Mouse (Mus musculus) gastrocnemius, postnatal 10 days (tissue): Measurements from ENCODE around the gene Dusp18. TPM values are rescaled to one million over a fixed set of nuclear protein-coding genes. Genes with fewer than 3 reads are reported as not detected.
"Not testable (repeated sequence)": the region's sequence is repeated elsewhere in the genome, so short reads cannot be mapped to it uniquely, and the experiment has no call there.

Experiments
- DNase-seq: peaks from one replicate; pipeline ENCODE4 v3.0.0; 2021; ENCODE audit warnings: mixed read lengths
- total RNA-seq, 2 experiments: library from RNA; stranded (reverse); gene quantifications; 2 replicates each; pipeline ENCODE4 v1.2.3; 2021

The Dusp18 gene
- total RNA-seq, 2 experiments from 2014 or later = 2.1 to 2.8 TPM

GRCm38 (mm10) chr11:3893970-3894369 is 1.1 kb upstream of the Dusp18 start:
- no peak for DNase-seq

GRCm38 (mm10) chr11:3895458-3895857 is 418 bp downstream of the Dusp18 start:
- no peak for DNase-seq

GRCm38 (mm10) chr11:3895933-3896332 is 893 bp downstream of the Dusp18 start:
- no peak for DNase-seq

GRCm38 (mm10) chr11:3900296-3900695 is 5.3 kb downstream of the Dusp18 start:
- no peak for DNase-seq

- no peak for DNase-seq
Observed at GRCm38 (mm10) chr11:3902516-3902915, 7.5 kb downstream of the Dusp18 start.

- DNase-seq = peak; percentile 75
Observed at GRCm38 (mm10) chr11:3903046-3903445, 8.0 kb downstream of the Dusp18 start.

- DNase-seq = no peak
Observed at GRCm38 (mm10) chr11:3904673-3905072, 9.6 kb downstream of the Dusp18 start.

- no peak for DNase-seq
Observed at GRCm38 (mm10) chr11:3905446-3905845, 10.4 kb downstream of the Dusp18 start.

GRCm38 (mm10) chr11:3909236-3909635 is 14.2 kb downstream of the Dusp18 start:
- DNase-seq = no peak

GRCm38 (mm10) chr11:3910513-3911310 is 15.7 kb downstream of the Dusp18 start:
- DNase-seq = peak; percentile 35

GRCm38 (mm10) chr11:3911440-3911839 is 16.4 kb downstream of the Dusp18 start:
- DNase-seq = not testable (repeated sequence)

GRCm38 (mm10) chr11:3912100-3912874 is 17.2 kb downstream of the Dusp18 start:
- no peak for DNase-seq

GRCm38 (mm10) chr11:3912875-3913271 is 17.8 kb downstream of the Dusp18 start:
- DNase-seq = peak; percentile 33

GRCm38 (mm10) chr11:3913316-3914108 is 18.5 kb downstream of the Dusp18 start:
- peak; percentile 87 for DNase-seq

- DNase-seq = peak; percentile 90
Observed at GRCm38 (mm10) chr11:3914109-3914840, 19.2 kb downstream of the Dusp18 start, which contains the start of gene Slc35e4. Gene Slc35e4 (minus strand): TSS chr11:3914664.

- no peak for DNase-seq
Observed at GRCm38 (mm10) chr11:3918738-3919137, 23.7 kb downstream of the Dusp18 start.

- DNase-seq = no peak
Observed at GRCm38 (mm10) chr11:3920476-3920875, 25.4 kb downstream of the Dusp18 start.

GRCm38 (mm10) chr11:3921281-3921850 is 26.3 kb downstream of the Dusp18 start:
- peak; percentile 39 for DNase-seq

- no peak for DNase-seq
Observed at GRCm38 (mm10) chr11:3922115-3922514, 27.1 kb downstream of the Dusp18 start.

GRCm38 (mm10) chr11:3922731-3923130 is 27.7 kb downstream of the Dusp18 start:
- no peak for DNase-seq

- peak; percentile 2 for DNase-seq
Observed at GRCm38 (mm10) chr11:3925916-3926315, 30.9 kb downstream of the Dusp18 start.
